Mouse (Mus musculus) heart, postnatal 0 days (tissue): ENCODE data around the gene Cog2.

Source experiments
- CTCF ChIP-seq: IDR thresholded peaks from 2 replicates; pipeline ENCODE4 v1.5.1; 2016; ENCODE audit warnings: antibody characterized with exemption, control low read depth, low read depth
- EP300 ChIP-seq: IDR thresholded peaks from 2 replicates; pipeline ENCODE4 v1.6.1; 2016; ENCODE audit warnings: antibody characterized with exemption, low read depth

DNA sequence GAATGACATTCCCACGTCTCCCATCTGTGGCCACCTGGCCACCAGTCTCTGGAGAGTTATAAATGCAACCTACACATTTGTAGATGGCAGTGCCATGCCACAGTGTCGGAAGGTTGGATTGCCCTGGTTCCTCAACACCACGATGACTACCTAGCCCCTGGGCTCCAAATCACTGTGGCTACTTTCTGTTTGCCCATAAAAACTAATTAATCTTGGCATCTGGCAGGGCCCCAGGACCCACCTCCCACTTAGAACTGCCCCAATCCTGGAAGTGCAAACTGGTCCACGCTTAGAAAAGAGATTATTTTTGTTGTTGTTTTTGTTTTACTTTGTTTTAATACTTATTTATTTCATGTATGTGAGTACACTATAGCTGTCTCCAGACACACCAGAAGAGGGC, 24.3 kb upstream of the Cog2 start:
- TF ChIP-seq CTCF (no peak), EP300 (no peak)
